Mouse (Mus musculus): ENCODE measurements around the gene Actrt2. TPM values are rescaled to one million over a fixed set of nuclear protein-coding genes. Genes with fewer than 3 reads are reported as not detected.

Actrt2 gene
- polyA plus RNA-seq, 1 experiment from 2014 or later = not detected

GRCm38 (mm10) chr4:154696552-154696951, 28.9 kb upstream of the Actrt2 start:
- H3K4me2 ChIP-seq (replicated peaks; ENCODE audit: low read depth, low read length) = no peak overlapping the region
- H3K9me3 ChIP-seq (ENCODE audit: control insufficient read depth, low read length) = no peaks in the 10 kb centered on the region
- H3K9ac ChIP-seq (ENCODE audit: low read depth, low read length) = no peak overlapping the region
- no peak overlapping the region for H3K27ac ChIP-seq (ENCODE audit: low read depth, low read length)
- H3K4me3 ChIP-seq (ENCODE audit: low read depth, low read length) = no peak overlapping the region
- DNase-seq (ENCODE audit: low spot score) (no peak), ATAC-seq (ENCODE audit: low FRiP score) (no peak)
- no peaks in the 10 kb centered on the region for H3K4me1 ChIP-seq (replicated peaks; ENCODE audit: control insufficient read depth, insufficient read depth, low read length)
- WGBS = 77% methylated on average over 5 of the region's 5 CpGs
- H3K36me3 ChIP-seq (ENCODE audit: control insufficient read depth, insufficient read depth, low read length) = no peaks in the 10 kb centered on the region
- no peaks in the 10 kb centered on the region for H3K27me3 ChIP-seq (ENCODE audit: control insufficient read depth, insufficient read depth, low read length)

- Histone ChIP-seq H3K27ac (ENCODE audit: low read depth, low read length) (no peak overlapping the region), H3K9me3 (ENCODE audit: control insufficient read depth, low read length) (no peaks in the 10 kb centered on the region), H3K4me3 (ENCODE audit: low read depth, low read length) (no peak overlapping the region), H3K27me3 (ENCODE audit: control insufficient read depth, insufficient read depth, low read length) (no peaks in the 10 kb centered on the region), H3K36me3 (ENCODE audit: control insufficient read depth, insufficient read depth, low read length) (no peaks in the 10 kb centered on the region), H3K4me1 (replicated peaks; ENCODE audit: control insufficient read depth, insufficient read depth, low read length) (no peaks in the 10 kb centered on the region), H3K9ac (ENCODE audit: low read depth, low read length) (no peak overlapping the region), H3K4me2 (replicated peaks; ENCODE audit: low read depth, low read length) (no peak overlapping the region)
- ATAC-seq (ENCODE audit: low FRiP score) (no peak), DNase-seq (ENCODE audit: low spot score) (peak; percentile 41)
- WGBS = 37% methylated on average over 4 of the region's 4 CpGs
These were observed 28.5 kb upstream of the Actrt2 start for GRCm38 (mm10) chr4:154696146-154696545.

GRCm38 (mm10) chr4:154694361-154694760, 26.7 kb upstream of the Actrt2 start:
- Histone ChIP-seq H3K9me3 (ENCODE audit: control insufficient read depth, low read length) (no peaks in the 10 kb centered on the region), H3K4me1 (replicated peaks; ENCODE audit: control insufficient read depth, insufficient read depth, low read length) (no peaks in the 10 kb centered on the region)
- DNase-seq (ENCODE audit: low spot score) = no peak

GRCm38 (mm10) chr4:154693348-154694015, 25.8 kb upstream of the Actrt2 start:
- 73% methylated on average over 20 of the region's 20 CpGs for WGBS
- peak; percentile 27 for DNase-seq (ENCODE audit: low spot score)
- no peaks in the 10 kb centered on the region for H3K9me3 ChIP-seq (ENCODE audit: control insufficient read depth, low read length)
- H3K4me3 ChIP-seq (ENCODE audit: low read depth, low read length) = no peak overlapping the region
- H3K27me3 ChIP-seq (ENCODE audit: control insufficient read depth, insufficient read depth, low read length) = no peaks in the 10 kb centered on the region
- H3K27ac ChIP-seq (ENCODE audit: low read depth, low read length) = no peak overlapping the region
- H3K36me3 ChIP-seq (ENCODE audit: control insufficient read depth, insufficient read depth, low read length) = no peaks in the 10 kb centered on the region
- no peak overlapping the region for H3K4me2 ChIP-seq (replicated peaks; ENCODE audit: low read depth, low read length)
- no peak overlapping the region for H3K9ac ChIP-seq (ENCODE audit: low read depth, low read length)
- no peaks in the 10 kb centered on the region for H3K4me1 ChIP-seq (replicated peaks; ENCODE audit: control insufficient read depth, insufficient read depth, low read length)
- no peak for ATAC-seq (ENCODE audit: low FRiP score)

More at GRCm38 (mm10) chr4:154694361-154694760, 26.7 kb upstream of the Actrt2 start:
- Histone ChIP-seq H3K27me3 (ENCODE audit: control insufficient read depth, insufficient read depth, low read length) (no peaks in the 10 kb centered on the region), H3K27ac (ENCODE audit: low read depth, low read length) (no peak overlapping the region), H3K9ac (ENCODE audit: low read depth, low read length) (no peak overlapping the region), H3K36me3 (ENCODE audit: control insufficient read depth, insufficient read depth, low read length) (no peaks in the 10 kb centered on the region), H3K4me3 (ENCODE audit: low read depth, low read length) (no peak overlapping the region), H3K4me2 (replicated peaks; ENCODE audit: low read depth, low read length) (no peak overlapping the region)
- ATAC-seq (ENCODE audit: low FRiP score) = no peak
- 95% methylated on average over 5 of the region's 5 CpGs for WGBS

GRCm38 (mm10) chr4:154683068-154683752, 15.5 kb upstream of the Actrt2 start:
- H3K4me1 ChIP-seq (replicated peaks; ENCODE audit: control insufficient read depth, insufficient read depth, low read length) = no peaks in the 10 kb centered on the region
- no peak overlapping the region for H3K4me3 ChIP-seq (ENCODE audit: low read depth, low read length)
- H3K9ac ChIP-seq (ENCODE audit: low read depth, low read length) = no peak overlapping the region
- H3K4me2 ChIP-seq (replicated peaks; ENCODE audit: low read depth, low read length) = no peak overlapping the region
- ATAC-seq (ENCODE audit: low FRiP score) = no peak
- H3K36me3 ChIP-seq (ENCODE audit: control insufficient read depth, insufficient read depth, low read length) = no peaks in the 10 kb centered on the region
- H3K27ac ChIP-seq (ENCODE audit: low read depth, low read length) = no peak overlapping the region
- 0 out of 2 replicates have a peak, but pooled peaks cover 3% of the 10 kb centered on the region for H3K27me3 ChIP-seq (ENCODE audit: control insufficient read depth, insufficient read depth, low read length)
- no peak for DNase-seq (ENCODE audit: low spot score)
- WGBS = 84% methylated on average over 5 of the region's 5 CpGs
- no peaks in the 10 kb centered on the region for H3K9me3 ChIP-seq (ENCODE audit: control insufficient read depth, low read length)

- H3K4me3 ChIP-seq (ENCODE audit: low read depth, low read length) = no peak overlapping the region
- ATAC-seq (ENCODE audit: low FRiP score) = no peak
- H3K4me1 ChIP-seq (replicated peaks; ENCODE audit: control insufficient read depth, insufficient read depth, low read length) = no peaks in the 10 kb centered on the region
- H3K36me3 ChIP-seq (ENCODE audit: control insufficient read depth, insufficient read depth, low read length) = no peaks in the 10 kb centered on the region
- H3K4me2 ChIP-seq (replicated peaks; ENCODE audit: low read depth, low read length) = no peak overlapping the region
- no peak for DNase-seq (ENCODE audit: low spot score)
- no peak overlapping the region for H3K9ac ChIP-seq (ENCODE audit: low read depth, low read length)
- 41% methylated on average over 14 of the region's 14 CpGs for WGBS
- H3K27ac ChIP-seq (ENCODE audit: low read depth, low read length) = no peak overlapping the region
- no peaks in the 10 kb centered on the region for H3K9me3 ChIP-seq (ENCODE audit: control insufficient read depth, low read length)
- 0 out of 2 replicates have a peak, but pooled peaks cover 3% of the 10 kb centered on the region for H3K27me3 ChIP-seq (ENCODE audit: control insufficient read depth, insufficient read depth, low read length)
These were observed 14.6 kb upstream of the Actrt2 start for GRCm38 (mm10) chr4:154682311-154682710.

- H3K4me2 ChIP-seq (replicated peaks; ENCODE audit: low read depth, low read length) = no peak overlapping the region
- DNase-seq (ENCODE audit: low spot score) = no peak
- H3K27ac ChIP-seq (ENCODE audit: low read depth, low read length) = no peak overlapping the region
- no peaks in the 10 kb centered on the region for H3K27me3 ChIP-seq (ENCODE audit: control insufficient read depth, insufficient read depth, low read length)
- no peaks in the 10 kb centered on the region for H3K36me3 ChIP-seq (ENCODE audit: control insufficient read depth, insufficient read depth, low read length)
- H3K4me1 ChIP-seq (replicated peaks; ENCODE audit: control insufficient read depth, insufficient read depth, low read length) = no peaks in the 10 kb centered on the region
- 72% methylated on average over 10 of the region's 10 CpGs for WGBS
- no peaks in the 10 kb centered on the region for H3K9me3 ChIP-seq (ENCODE audit: control insufficient read depth, low read length)
- no peak overlapping the region for H3K9ac ChIP-seq (ENCODE audit: low read depth, low read length)
- H3K4me3 ChIP-seq (ENCODE audit: low read depth, low read length) = no peak overlapping the region
- ATAC-seq (ENCODE audit: low FRiP score) = no peak
These were observed 7.9 kb upstream of the Actrt2 start for GRCm38 (mm10) chr4:154675441-154676000.

- H3K27me3 ChIP-seq (ENCODE audit: control insufficient read depth, insufficient read depth, low read length) = no peaks in the 10 kb centered on the region
- no peaks in the 10 kb centered on the region for H3K9me3 ChIP-seq (ENCODE audit: control insufficient read depth, low read length)
- DNase-seq (ENCODE audit: low spot score) = no peak
- H3K4me2 ChIP-seq (replicated peaks; ENCODE audit: low read depth, low read length) = no peak overlapping the region
- H3K4me1 ChIP-seq (replicated peaks; ENCODE audit: control insufficient read depth, insufficient read depth, low read length) = no peaks in the 10 kb centered on the region
- H3K27ac ChIP-seq (ENCODE audit: low read depth, low read length) = no peak overlapping the region
- H3K36me3 ChIP-seq (ENCODE audit: control insufficient read depth, insufficient read depth, low read length) = no peaks in the 10 kb centered on the region
- H3K4me3 ChIP-seq (ENCODE audit: low read depth, low read length) = no peak overlapping the region
- ATAC-seq (ENCODE audit: low FRiP score) = no peak
- 43% methylated on average over 15 of the region's 15 CpGs for WGBS
- no peak overlapping the region for H3K9ac ChIP-seq (ENCODE audit: low read depth, low read length)
These were observed 7.3 kb upstream of the Actrt2 start for GRCm38 (mm10) chr4:154674966-154675365.

Measured in hindbrain, embryonic 11.5 days (tissue).